Mouse (Mus musculus) hindbrain, embryonic 16.5 days (tissue): ENCODE measurements at regions not wholly inside any gene's neighbourhood (a gene's known extent, or its start where the extent isn't known, plus 50 kb on each side); places are given as distances from the start of the nearest gene placed in this dataset.

ENCODE experiments used
- ATAC-seq: fragments of 200-750 bp; cut with Nextera tagmentation; 2 replicates; pipeline ENCODE4 v1.8.0; 2017; ENCODE audit warnings: moderate TSS enrichment, moderate library complexity
- H3K27ac ChIP-seq: fragments of 300-500 bp; sonication (generic); 2 replicates; pipeline ENCODE4 v1.5.1; 2014; ENCODE audit warnings: low read depth, mild to moderate bottlenecking, control low read depth, low read length, moderate library complexity
- H3K27me3 ChIP-seq: fragments of 300-500 bp; sonication (generic); replicated peaks from 2 replicates; pipeline ENCODE4 v1.6.1; 2014; ENCODE audit warnings: low read length; ENCODE audit not compliant: control insufficient read depth, insufficient read depth
- H3K36me3 ChIP-seq: fragments of 300-500 bp; sonication (generic); 2 replicates; pipeline ENCODE4 v1.6.1; 2014; ENCODE audit warnings: mild to moderate bottlenecking, low read length, moderate library complexity, mixed read lengths; ENCODE audit not compliant: control insufficient read depth, insufficient read depth
- H3K4me1 ChIP-seq: fragments of 300-500 bp; sonication (generic); 2 replicates; pipeline ENCODE4 v1.6.1; 2014; ENCODE audit warnings: low read depth, low read length; ENCODE audit not compliant: control insufficient read depth, insufficient read depth
- H3K4me2 ChIP-seq: fragments of 300-500 bp; sonication (generic); 2 replicates; pipeline ENCODE4 v1.6.1; 2014; ENCODE audit warnings: mild to moderate bottlenecking, low read length, control low read depth, moderate library complexity
- H3K4me3 ChIP-seq: fragments of 300-500 bp; sonication (generic); 2 replicates; pipeline ENCODE4 v1.5.1; 2014; ENCODE audit warnings: mild to moderate bottlenecking, low read length, control low read depth, moderate library complexity
- H3K9ac ChIP-seq: fragments of 300-500 bp; sonication (generic); 2 replicates; pipeline ENCODE4 v1.6.1; 2014; ENCODE audit warnings: low read depth, mild to moderate bottlenecking, control low read depth, low read length, moderate library complexity
- H3K9me3 ChIP-seq: fragments of 300-500 bp; sonication (generic); 2 replicates; pipeline ENCODE4 v1.6.1; 2014; ENCODE audit warnings: mild to moderate bottlenecking, low read length, moderate library complexity; ENCODE audit not compliant: control insufficient read depth
- WGBS: fragments of 180-500 bp; shearing (Covaris S2); extraction: QIAGEN DNeasy Blood & Tissue Kit; methylation state at CpG from one replicate; pipeline ENCODE4 v1.1.7; 2014; 5-methylcytosine and 5-hydroxymethylcytosine counted together

GRCm38 (mm10) chrX:57656035-57656434 lies 152.5 kb upstream of the Gpr101 start:
- Histone ChIP-seq H3K9ac (no peak overlapping the region), H3K36me3 (no peaks in the 10 kb centered on the region), H3K9me3 (no peaks in the 10 kb centered on the region), H3K27me3 (no peaks in the 10 kb centered on the region), H3K4me3 (no peak overlapping the region), H3K4me2 (no peak overlapping the region), H3K4me1 (no peaks in the 10 kb centered on the region), H3K27ac (no peak overlapping the region)
- no peak for ATAC-seq
- WGBS: 28% methylated on average over 2 of the region's 2 CpGs

- Histone ChIP-seq H3K9ac (no peak overlapping the region), H3K27me3 (no peaks in the 10 kb centered on the region), H3K9me3 (no peaks in the 10 kb centered on the region), H3K4me3 (no peak overlapping the region), H3K27ac (no peak overlapping the region), H3K4me1 (no peaks in the 10 kb centered on the region), H3K36me3 (no peaks in the 10 kb centered on the region), H3K4me2 (no peak overlapping the region)
- ATAC-seq: peak; percentile 61; the same call in 1 of the 2 replicates
- WGBS: 35% methylated on average over 3 of the region's 3 CpGs
These were observed 151.9 kb upstream of the Gpr101 start for GRCm38 (mm10) chrX:57655483-57655882.
